Mouse (Mus musculus) left cerebral cortex, postnatal 25 days (tissue): ENCODE measurements around the gene Lars2. TPM values are rescaled to one million over a fixed set of nuclear protein-coding genes. Genes with fewer than 3 reads are reported as not detected.
A peak's percentile ranks its signal among the peaks of the same experiment; 100 is the strongest.
"Not testable (repeated sequence)": the region's sequence is repeated elsewhere in the genome, so short reads cannot be mapped to it uniquely, and the experiment has no call there.

Experiments used
- DNase-seq, 2 experiments: peaks; one replicate each; pipeline ENCODE4 v3.0.0; 2022; ENCODE audit warnings: low spot score in 2 of 2, mixed read lengths in 1 of 2
- intact Hi-C: fragments of 180-260 bp; cut with DNase I; formaldehyde crosslinking; loops from one replicate; pipeline ENCODE4 v1.15.1; 2025
- total RNA-seq, 2 experiments: library from RNA; stranded (reverse); gene quantifications; 2 replicates each; pipeline ENCODE4 v1.2.3; 2021

Lars2 gene
- total RNA-seq = 10 to 100 TPM; 35.7 to 54.0 TPM

DNA sequence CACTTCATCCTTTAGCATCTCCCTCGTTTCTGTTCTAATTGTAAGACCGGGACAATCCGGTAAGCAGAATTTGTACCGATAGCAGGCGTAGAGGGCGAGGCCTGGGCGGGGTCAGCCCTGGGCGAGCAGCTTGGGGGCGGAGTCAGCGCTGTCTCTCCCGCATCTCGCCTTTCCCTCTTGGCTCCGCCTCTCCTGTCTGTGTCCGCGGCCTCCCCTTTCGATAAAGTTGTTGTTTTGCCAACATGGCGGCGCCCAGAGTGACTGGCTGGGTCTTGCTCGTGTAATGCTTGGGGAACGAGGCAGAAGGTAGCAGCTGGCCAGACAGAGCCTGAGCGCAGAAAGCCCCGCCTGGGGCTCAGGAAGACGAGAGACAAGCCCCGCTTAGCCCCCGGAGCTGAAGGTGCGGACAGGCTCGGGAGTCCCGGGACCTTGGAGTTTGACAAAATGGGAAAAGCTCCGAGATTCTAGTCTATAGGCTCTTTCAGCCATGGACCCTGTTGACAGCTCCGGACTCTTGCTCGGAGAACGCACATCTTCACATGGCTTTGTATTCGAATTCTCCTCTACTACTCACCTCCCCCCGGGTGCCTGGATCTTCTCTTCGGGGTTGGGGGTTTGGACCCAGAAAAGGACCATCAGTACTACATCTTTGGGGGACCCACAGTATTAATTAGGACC, at the start of gene Lars2:
TSS of gene Lars2 (plus strand) at position 220 of the 678 bp plus-strand sequence.
- intact Hi-C loops = loop anchor here (1.0 to 10.0 kb wide), 2 partner anchors 107 to 202 kb away; partner anchors contain the start of gene Tmem158

GRCm38 (mm10) chr9:123326106-123326505, 40.6 kb upstream of the Lars2 start:
- intact Hi-C loops = no loop called here

More for the DNA sequence above, at the start of gene Lars2:
- DNase-seq = peak; percentile 87 to 96

DNA sequence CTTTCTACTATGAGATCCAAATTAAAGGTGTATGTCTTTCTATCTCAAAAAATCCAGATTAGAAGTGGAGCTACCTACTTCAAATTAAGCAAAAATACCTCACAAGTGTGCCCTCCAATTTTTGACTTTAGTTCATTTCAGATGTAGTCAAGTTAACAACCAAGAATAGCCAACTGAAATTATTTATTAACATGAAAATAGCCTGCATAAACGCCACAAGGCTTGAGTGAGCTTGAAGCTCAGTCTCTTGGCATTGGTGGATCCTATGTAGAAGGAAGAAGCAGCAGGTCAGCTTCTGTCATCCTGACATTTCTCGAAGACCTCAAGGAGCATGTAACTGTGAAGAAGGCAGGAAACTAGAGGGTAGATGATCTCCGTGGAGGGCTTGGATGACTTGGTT, 38.4 kb upstream of the Lars2 start:
- no peak for DNase-seq
- intact Hi-C loops = no loop called here

More at GRCm38 (mm10) chr9:123326106-123326505, 40.6 kb upstream of the Lars2 start:
- no peak for DNase-seq

DNA sequence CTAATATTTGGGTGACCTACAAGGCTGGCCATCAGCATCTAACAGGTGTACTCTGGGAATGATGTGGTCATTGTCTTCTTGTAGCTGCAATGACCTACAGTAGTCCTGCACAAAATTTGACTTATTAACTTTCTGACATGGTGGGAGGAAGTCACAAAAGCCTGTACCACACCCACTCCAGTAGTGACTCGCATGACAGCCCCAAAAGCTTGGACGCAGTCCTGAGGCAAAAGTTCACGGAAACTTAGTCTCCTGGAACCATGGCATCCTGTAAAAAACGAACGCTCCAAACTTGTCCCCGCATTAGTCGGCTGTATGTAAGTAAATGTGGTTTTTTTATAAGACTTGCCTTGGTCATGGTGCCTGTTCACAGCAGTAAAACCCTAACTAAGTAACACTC, 36.9 kb upstream of the Lars2 start:
- intact Hi-C loops = no loop called here
- no peak for DNase-seq

DNA sequence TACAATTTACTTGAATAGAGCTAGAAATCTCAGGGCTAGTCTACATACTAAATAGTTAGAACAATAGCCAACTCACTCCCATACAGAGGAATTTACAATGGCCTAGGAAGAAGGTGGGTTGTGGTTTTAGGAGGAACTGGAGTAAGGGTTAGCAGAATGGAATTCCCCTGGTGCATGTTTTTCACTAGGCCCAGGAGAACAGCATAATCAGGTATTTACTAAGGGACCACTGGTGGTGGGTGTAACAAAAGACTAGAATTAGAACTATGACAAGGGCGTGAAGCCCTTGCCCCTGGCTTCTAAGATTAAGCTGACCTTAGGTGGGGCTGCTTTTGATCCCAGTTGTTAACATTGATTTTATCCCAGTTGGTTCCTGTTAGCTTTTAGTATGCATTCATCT, 36.5 kb upstream of the Lars2 start:
- intact Hi-C loops, DNase-seq: not testable (repeated sequence)

DNA sequence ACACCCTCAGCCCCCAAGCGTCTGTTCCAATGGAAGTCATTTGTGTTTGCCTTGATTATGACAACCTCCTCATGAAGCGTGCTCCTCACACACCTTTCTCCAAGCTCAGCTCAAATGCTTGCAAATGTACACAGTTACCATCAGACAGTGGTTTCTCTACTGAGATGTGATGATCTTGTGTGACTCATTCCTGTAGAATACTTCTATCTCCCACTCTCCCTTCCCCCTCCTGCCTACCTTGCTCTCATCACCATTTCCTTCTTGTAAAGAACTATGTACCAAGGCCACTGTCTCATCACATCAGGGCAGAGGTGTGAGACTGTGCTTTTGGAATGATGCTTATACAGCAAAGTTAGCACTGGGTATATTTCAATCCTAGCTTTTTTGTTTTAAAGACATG, 33.2 kb upstream of the Lars2 start:
- no peak for DNase-seq

GRCm38 (mm10) chr9:123335044-123335670, 31.6 kb upstream of the Lars2 start:
- intact Hi-C loops = no loop called here
- no peak for DNase-seq

More for the DNA sequence above, 33.2 kb upstream of the Lars2 start:
- intact Hi-C loops = no loop called here

DNA sequence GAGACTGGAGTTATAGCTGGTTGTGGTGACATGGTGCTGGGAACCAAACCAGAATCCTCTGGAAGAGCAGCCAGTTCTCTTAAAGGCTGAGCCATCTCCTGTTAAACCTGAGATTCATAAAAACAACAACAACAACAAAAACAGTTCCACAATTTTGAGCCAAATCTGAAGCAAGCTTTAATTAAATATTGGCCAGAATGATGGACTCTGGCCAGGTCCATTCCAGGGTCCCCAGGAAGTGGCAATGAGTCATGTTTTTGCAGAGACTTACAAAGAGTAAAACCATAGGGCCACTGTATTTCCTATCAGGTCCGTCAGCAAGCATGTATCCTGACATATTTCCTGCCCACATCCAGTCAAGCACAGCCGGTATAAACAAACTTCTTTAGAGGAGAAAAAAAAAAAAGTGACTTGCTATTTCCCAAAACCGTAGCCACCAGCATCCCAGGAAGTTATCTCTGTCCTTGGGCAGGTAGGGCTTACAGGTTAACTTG, 27.0 kb upstream of the Lars2 start:
- intact Hi-C loops = no loop called here

GRCm38 (mm10) chr9:123341256-123341655, 25.5 kb upstream of the Lars2 start:
- no peak for DNase-seq
- intact Hi-C loops = no loop called here

More for the DNA sequence above, 27.0 kb upstream of the Lars2 start:
- no peak for DNase-seq

DNA sequence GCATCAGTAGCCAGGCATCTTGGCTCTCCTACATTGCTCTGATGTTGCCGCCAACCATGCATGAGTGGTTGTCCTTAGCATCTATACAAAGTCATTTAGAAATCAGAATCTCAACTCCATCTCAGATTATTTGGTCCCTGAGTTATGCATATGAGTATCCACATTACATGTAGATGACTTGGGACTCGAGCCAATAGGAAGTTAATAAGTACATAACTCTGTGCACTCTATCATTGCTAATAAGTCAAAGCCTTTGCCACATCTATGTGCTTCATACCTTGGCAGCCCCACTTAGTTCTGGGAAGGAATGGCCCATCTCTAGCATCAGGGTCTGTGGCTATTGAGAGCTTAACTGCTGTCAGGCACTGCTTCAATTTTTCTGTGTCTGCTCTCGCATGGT, 23.7 kb upstream of the Lars2 start:
- DNase-seq = no peak
- intact Hi-C loops = no loop called here

DNA sequence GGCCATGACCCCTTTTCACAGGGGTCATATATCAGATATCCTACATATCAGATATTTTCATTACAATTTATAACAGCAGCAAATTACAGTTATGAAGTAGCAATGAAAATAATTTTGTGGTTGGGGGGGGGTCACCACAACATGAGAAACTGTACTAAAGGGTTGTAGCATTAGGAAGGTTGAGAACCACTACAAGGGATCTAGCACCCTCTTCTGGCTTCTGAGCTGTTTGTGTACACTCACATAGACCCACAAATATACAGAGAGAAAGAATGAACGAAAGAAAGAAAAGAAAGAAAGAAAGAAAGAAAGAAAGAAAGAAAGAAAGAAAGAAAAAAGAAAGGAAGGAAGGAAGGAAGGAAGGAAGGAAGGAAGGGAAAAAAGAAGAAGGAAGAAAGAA, 17.4 kb upstream of the Lars2 start:
- intact Hi-C loops = loop anchor here (5.0 kb wide), 1 partner anchor 72 kb away; no protein-coding TSS in a partner anchor
- not testable (repeated sequence) for DNase-seq

DNA sequence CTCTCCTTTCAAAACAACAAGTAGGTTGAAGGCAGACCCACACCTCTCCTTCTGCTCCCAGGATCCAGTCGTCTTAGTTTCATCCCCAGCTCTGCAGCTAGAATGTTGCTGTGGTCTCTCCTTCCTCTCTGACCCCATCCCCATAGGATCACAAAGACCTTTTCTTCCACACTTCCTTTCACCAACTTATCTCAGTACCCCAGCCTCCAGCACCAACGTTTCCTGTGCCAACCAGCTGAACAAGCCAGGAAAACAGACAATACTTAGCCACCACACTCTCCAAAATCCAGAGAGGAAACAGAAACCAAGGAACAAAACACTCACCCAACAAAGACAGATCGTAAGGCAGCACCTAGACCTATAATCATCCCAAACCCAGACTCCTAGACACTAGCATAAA, 6.7 kb upstream of the Lars2 start:
- intact Hi-C loops = loop anchor here (10.0 kb wide), 1 partner anchor 195 kb away; no protein-coding TSS in a partner anchor
- no peak for DNase-seq

DNA sequence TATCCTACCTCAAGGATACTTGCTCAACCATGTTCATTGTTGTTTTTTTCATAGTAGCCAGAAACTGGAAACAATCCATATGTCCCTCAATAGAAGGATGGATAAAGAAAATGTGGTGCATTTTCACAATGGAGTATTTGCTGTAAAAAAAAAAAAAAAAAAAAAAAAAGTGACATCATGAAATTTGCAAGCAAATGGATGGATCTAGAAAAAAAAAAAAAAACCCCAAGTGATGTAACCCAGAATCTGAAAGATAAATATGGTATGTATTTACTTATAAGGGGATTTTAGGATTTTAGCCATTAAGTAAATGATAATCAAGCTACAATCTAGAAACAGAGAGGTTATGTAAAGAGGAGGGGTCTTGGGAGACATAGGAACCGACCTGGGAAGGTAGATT, 1.4 kb upstream of the Lars2 start:
- DNase-seq = no peak
- intact Hi-C loops = loop anchor here (10.0 kb wide), 1 partner anchor 201 kb away; no protein-coding TSS in a partner anchor

GRCm38 (mm10) chr9:123365942-123366707, 602 bp upstream of the Lars2 start:
- no peak for DNase-seq
- intact Hi-C loops = loop anchor here (1.0 to 10.0 kb wide), 2 partner anchors 106 to 201 kb away; partner anchors contain the start of gene Tmem158

DNA sequence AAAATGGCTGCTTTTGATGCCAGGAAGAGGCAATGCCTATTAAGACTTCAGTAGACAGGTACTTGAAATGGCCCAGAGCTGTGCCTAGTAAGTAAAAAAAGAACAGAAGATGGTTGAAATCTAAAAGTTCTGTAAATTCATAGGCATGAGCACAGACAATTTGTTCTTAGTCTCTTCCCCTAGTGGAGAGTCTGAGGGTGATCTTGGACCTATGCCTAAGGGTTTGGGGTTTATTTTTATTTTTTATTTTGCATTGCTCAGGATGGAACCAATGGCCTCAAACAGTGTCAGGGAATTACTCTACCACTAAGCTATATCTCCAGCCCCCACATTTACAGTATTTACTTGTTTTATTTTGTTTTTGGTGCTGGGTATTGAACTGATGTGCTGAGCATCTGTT, 909 bp downstream of the Lars2 start:
- intact Hi-C loops = loop anchor here (10.0 kb wide), 1 partner anchor 203 kb away; no protein-coding TSS in a partner anchor
- DNase-seq = no peak

GRCm38 (mm10) chr9:123382399-123382798, 15.7 kb downstream of the Lars2 start:
- intact Hi-C loops = loop anchor here (5.0 kb wide), 1 partner anchor 120 kb away; the partner anchor contains the start of gene Tmem158

GRCm38 (mm10) chr9:123384696-123385095, 18.0 kb downstream of the Lars2 start:
- intact Hi-C loops = loop anchor here (2.0 to 5.0 kb wide), 2 partner anchors 118 to 122 kb away; partner anchors contain the start of gene Tmem158
- peak; percentile 66 to 79 for DNase-seq

More at GRCm38 (mm10) chr9:123382399-123382798, 15.7 kb downstream of the Lars2 start:
- no peak for DNase-seq

DNA sequence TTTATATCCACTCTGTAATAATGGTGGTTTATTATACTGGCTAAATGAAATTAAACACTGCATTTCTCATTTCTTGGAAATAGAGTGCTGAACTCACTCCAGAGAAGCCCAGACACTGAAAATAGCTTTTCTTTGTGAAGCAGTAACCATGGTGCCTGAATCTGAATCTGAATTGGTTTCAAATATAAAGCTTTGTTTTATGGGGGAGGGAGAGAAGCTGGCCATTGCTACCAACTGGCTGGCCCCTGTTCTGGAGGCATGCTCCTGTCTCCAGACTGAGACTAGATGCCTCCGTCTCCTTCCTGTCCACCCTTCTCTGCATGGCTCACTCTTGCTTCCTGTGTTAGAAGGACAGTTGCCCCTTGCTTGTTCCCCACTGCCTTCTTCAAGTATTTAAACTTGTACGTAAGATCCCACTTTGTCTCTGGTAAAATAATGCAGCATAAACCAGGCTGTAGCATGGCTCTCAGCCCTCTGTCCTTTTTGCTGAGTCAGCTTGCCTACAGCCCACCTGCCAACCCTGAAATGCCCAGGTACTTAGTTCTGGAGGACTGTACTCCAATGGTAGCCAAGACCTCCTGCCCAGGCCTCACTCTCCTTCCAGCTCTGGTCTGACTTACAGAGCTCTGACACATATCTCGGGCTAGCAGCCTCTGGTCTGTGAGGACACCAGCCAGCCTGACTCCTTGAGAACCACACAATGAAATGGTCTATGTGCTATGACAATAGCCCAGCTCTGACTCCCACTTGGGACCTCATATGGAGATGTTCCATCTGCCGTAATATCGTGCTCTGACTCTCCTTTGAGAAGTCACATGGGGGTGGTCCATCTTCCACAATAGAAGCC, 18.8 kb downstream of the Lars2 start:
- intact Hi-C loops = loop anchor here (2.0 kb wide), 1 partner anchor 117 kb away; no protein-coding TSS in a partner anchor
- peak in 1 of 2 experiments; percentile 61 for DNase-seq

GRCm38 (mm10) chr9:123386347-123386746, 19.6 kb downstream of the Lars2 start:
- intact Hi-C loops = no loop called here

More at GRCm38 (mm10) chr9:123386347-123386746, 19.6 kb downstream of the Lars2 start:
- no peak for DNase-seq
